Mouse (Mus musculus) brain, embryonic 18.5 days (tissue): Measurements from ENCODE around the gene 5730596B20Rik.

Experiments
- DNase-seq: peaks from one replicate; pipeline ENCODE4 v3.0.0-alpha.2; 2012; ENCODE audit warnings: low read depth, low spot score

5730596B20Rik gene

DNA sequence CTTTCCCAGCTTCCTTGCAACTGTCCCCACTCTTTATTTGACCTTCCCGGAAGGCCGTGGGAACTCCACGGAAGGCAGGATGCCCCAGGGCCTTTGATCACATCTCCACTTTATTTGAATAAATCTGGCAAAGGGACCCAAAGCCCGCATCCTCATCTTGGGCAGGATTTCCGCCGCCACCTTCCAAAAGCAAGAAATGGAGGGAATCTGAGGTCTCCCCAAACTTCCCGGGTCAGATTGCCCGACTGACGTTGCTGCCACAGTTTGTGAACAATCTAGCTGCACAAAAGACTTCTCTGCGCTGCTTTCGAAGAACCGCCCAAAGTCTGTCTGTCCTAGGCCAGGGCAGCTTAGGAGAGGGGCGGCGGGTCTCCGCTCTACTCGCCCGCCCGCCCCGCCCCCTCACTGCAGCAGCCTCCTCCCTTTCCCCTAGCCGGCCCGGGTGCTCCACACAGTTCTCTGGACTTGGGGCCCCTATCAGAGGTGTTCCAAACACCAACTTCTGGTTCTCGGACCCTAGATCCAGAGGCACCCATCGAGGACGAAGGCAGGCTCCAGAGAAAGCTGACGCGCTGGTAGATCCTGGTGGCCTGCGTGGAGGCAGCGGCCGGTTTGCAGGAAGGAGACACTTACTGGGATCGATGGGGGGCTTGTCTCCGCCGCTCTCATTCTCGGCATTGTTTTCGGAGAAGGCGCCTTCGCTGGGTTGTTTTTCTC is 47.8 kb downstream of the 5730596B20Rik start:
- no peak for DNase-seq

DNA sequence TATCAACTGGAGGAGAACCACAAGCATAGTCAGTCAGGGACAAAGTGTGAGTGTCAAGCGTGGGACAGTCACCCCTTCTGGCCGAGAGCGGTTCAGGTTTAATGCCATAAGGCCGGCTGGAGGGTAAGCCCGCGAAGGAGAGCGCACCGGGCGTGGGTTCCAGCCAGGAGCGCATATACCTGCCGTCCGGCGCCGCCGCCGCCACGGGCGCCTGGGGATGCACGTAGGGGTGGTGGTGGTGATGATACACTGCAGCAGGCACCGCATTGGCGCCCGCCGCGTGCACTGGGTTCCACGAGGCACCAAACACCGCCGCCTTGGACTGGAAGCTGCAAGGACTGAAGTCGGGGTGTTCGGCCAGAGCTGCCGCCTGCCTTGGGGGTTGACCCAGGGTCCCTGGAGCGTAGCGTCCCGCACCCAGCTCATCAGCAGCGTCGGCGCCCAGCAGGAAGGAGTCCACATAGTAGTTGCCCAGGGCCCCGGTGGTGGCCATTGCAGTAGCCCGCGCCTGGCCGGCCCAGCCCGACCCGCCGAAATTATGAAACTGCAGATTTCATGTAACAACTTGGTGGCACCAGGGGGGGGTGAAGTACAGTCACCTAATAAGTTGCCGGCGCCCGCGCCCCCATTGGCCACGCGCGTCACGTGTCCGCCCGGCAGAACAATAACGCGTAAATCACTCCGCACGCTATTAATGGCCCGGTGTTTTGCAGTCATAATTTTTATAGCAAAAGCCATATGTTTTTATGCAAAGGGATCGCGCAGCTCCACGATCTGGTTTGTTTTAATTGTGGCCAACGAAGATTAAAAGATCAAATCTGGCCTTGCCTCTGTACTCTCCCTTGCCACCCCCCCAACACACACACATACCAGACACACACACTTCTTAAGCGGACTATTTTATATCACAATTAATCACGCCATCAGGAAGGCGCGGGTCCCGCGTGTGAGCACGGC is 48.6 kb downstream of the 5730596B20Rik start:
- DNase-seq, result no peak

DNA sequence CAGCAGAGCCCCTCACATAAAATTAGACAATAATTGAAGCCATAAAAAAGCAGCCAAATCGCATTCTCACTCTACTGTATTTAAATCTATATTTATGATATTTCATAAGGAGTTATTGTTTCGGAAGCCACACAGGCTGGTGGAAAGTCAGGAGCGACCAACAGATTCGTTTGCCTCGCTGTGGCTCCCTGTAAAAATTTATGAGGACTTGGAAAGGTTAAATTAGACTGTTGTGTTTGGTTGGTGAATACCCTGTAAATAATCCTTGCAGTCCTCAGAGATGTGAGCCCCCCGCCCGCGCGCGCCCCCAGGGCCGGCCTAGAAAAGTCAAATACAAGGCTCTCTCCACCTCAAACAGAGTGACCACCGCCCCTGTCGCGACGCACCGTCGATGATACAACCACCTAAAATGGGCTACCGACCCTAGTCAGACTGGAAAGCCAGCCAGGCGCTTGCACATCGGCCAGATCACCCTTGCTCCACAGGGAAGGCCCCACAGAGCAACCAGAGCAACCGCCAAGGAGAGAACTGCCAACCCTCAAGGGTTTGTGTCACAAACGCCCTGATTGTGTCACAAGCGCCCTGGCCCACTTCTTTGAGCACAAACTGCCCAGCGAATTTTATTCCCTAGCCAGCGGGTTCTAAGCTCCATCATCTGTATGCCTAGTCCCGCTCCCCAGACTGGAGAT is 49.4 kb downstream of the 5730596B20Rik start:
- DNase-seq, result no peak

GRCm38 (mm10) chr6:52227470-52228222 is 50.3 kb downstream of the 5730596B20Rik start:
- DNase-seq, result no peak

GRCm38 (mm10) chr6:52228475-52229465 is 51.5 kb downstream of the 5730596B20Rik start:
- DNase-seq, result no peak

DNA sequence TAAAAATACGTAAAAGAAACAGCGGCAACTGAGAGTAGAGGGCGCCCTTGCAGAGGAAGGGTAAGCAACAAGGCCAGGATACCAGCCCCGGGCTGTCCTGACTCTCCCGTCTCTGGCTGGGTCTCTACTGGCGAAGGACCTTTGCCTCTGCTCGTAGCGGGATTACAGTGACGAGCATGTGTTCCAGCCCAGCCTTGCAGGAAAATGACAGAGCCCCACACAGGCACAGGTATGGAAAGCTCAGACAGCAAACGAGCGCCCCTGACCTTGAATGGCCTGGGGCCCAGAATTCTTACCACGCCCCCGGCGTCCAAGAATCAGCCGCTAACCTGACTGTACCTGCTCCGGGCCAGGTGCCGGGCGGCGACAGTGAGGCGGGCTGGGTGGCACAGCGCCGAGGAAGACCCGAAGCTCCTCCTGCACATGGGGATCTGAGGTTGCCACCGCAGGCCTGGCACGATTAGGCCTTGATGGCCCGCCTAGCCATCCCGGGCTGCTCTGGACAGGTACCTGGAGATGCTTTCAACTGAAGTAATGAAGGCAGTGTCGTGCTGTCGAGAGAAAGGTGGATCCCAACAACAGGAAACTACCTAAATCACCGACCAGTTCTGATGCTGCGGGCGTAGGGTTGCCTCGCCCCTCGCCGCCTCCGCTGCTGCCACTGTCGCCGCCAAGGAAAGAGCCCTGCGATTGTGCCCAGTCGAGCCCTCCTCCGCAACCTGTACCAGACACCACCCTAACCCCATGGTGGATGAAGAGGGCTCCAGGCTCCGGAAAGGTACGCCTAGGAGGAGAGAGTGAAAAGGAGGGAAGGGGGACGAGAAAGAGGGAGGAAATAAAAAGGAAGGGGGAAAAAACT is 52.5 kb downstream of the 5730596B20Rik start:
- no peak for DNase-seq
